Mouse (Mus musculus) limb, embryonic 10.5 days (tissue): ENCODE data around the gene Rpl21. TPM values are rescaled to one million over a fixed set of nuclear protein-coding genes. Genes with fewer than 3 reads are reported as not detected.

Experiments
- DNase-seq: peaks from one replicate; pipeline ENCODE4 v3.0.0-alpha.2; 2017; ENCODE audit warnings: low spot score
- H3K27ac ChIP-seq: fragments of 300-500 bp; sonication (generic); 2 replicates; pipeline ENCODE4 v1.5.1; 2016; ENCODE audit warnings: mild to moderate bottlenecking
- H3K27me3 ChIP-seq: fragments of 300-500 bp; sonication (generic); 2 replicates; pipeline ENCODE4 v1.6.1; 2016; ENCODE audit warnings: low read depth, mild to moderate bottlenecking; ENCODE audit not compliant: poor library complexity, severe bottlenecking
- H3K36me3 ChIP-seq: fragments of 300-500 bp; sonication (generic); 2 replicates; pipeline ENCODE4 v1.6.1; 2016; ENCODE audit warnings: mild to moderate bottlenecking, moderate library complexity
- H3K4me1 ChIP-seq: fragments of 300-500 bp; sonication (generic); 2 replicates; pipeline ENCODE4 v1.6.1; 2016
- H3K4me3 ChIP-seq: fragments of 300-500 bp; sonication (generic); 2 replicates; pipeline ENCODE4 v1.5.1; 2016; ENCODE audit warnings: mild to moderate bottlenecking, moderate library complexity
- H3K9me3 ChIP-seq: fragments of 300-500 bp; sonication (generic); replicated peaks from 2 replicates; pipeline ENCODE4 v1.6.1; 2016; ENCODE audit warnings: mild to moderate bottlenecking
- WGBS: fragments of 180-500 bp; shearing (Covaris S2); methylation state at CpG from one replicate; pipeline ENCODE4 v1.1.7; 2016; 5-methylcytosine and 5-hydroxymethylcytosine counted together
- polyA plus RNA-seq: library from polyadenylated mRNA; unstranded; fragments of >200 nt; fragmentation: Nextera tagmentation; extraction: Ambion mirVana; gene quantifications from 2 replicates; pipeline ENCODE4 v1.2.1, GENCODE M21; 2016

Gene Rpl21
- polyA plus RNA-seq, 1 experiment from 2014 or later, result 536 TPM

- Histone ChIP-seq H3K27ac (no peak overlapping the region), H3K4me3 (no peak overlapping the region), H3K9me3 (no peaks in the 10 kb centered on the region), H3K4me1 (peaks cover 18% of the 10 kb centered on the region; the same call in 1 of the 2 replicates), H3K27me3 (no peaks in the 10 kb centered on the region), H3K36me3 (no peaks in the 10 kb centered on the region)
- DNase-seq, result no peak
- 80% methylated on average over 8 of the region's 8 CpGs for WGBS
Measured at GRCm38 (mm10) chr5:146806004-146806430, 26.7 kb upstream of the Rpl21 start.

- Histone ChIP-seq H3K4me1 (peaks cover 18% of the 10 kb centered on the region; the same call in 1 of the 2 replicates), H3K4me3 (no peak overlapping the region), H3K9me3 (no peaks in the 10 kb centered on the region), H3K27me3 (no peaks in the 10 kb centered on the region), H3K27ac (no peak overlapping the region), H3K36me3 (no peaks in the 10 kb centered on the region)
- 73% methylated on average over 5 of the region's 5 CpGs for WGBS
- no peak for DNase-seq
Measured at GRCm38 (mm10) chr5:146809951-146810350, 22.7 kb upstream of the Rpl21 start.

GRCm38 (mm10) chr5:146812866-146813265, 19.8 kb upstream of the Rpl21 start:
- Histone ChIP-seq H3K4me1 (no peaks in the 10 kb centered on the region), H3K27ac (no peak overlapping the region), H3K36me3 (no peaks in the 10 kb centered on the region), H3K4me3 (no peak overlapping the region), H3K9me3 (no peaks in the 10 kb centered on the region), H3K27me3 (no peaks in the 10 kb centered on the region)
- WGBS, result 93% methylated on average over 5 of the region's 5 CpGs
- DNase-seq, result no peak

- Histone ChIP-seq H3K27me3 (no peaks in the 10 kb centered on the region), H3K27ac (no peak overlapping the region), H3K4me3 (no peak overlapping the region), H3K9me3 (no peaks in the 10 kb centered on the region), H3K4me1 (no peaks in the 10 kb centered on the region), H3K36me3 (no peaks in the 10 kb centered on the region)
- no peak for DNase-seq
- WGBS, result 86% methylated on average over 4 of the region's 4 CpGs
Measured at GRCm38 (mm10) chr5:146813421-146813820, 19.3 kb upstream of the Rpl21 start.

GRCm38 (mm10) chr5:146815394-146815793, 17.3 kb upstream of the Rpl21 start:
- Histone ChIP-seq H3K4me3 (no peak overlapping the region), H3K9me3 (no peaks in the 10 kb centered on the region), H3K27ac (no peak overlapping the region), H3K27me3 (no peaks in the 10 kb centered on the region), H3K36me3 (no peaks in the 10 kb centered on the region), H3K4me1 (0 out of 2 replicates have a peak, but pooled peaks cover 5% of the 10 kb centered on the region)
- DNase-seq, result no peak
- WGBS, result 81% methylated on average over 4 of the region's 4 CpGs

- H3K36me3 ChIP-seq, result no peaks in the 10 kb centered on the region
- no peaks in the 10 kb centered on the region for H3K9me3 ChIP-seq
- 0 out of 2 replicates have a peak, but pooled peaks cover 5% of the 10 kb centered on the region for H3K4me1 ChIP-seq
- H3K4me3 ChIP-seq, result no peak overlapping the region
- WGBS, result 89% methylated on average over 8 of the region's 8 CpGs
- no peak overlapping the region for H3K27ac ChIP-seq
- no peaks in the 10 kb centered on the region for H3K27me3 ChIP-seq
- no peak for DNase-seq
Measured at GRCm38 (mm10) chr5:146817583-146817982, 15.1 kb upstream of the Rpl21 start.

GRCm38 (mm10) chr5:146818906-146819623, 13.6 kb upstream of the Rpl21 start:
- Histone ChIP-seq H3K27me3 (no peaks in the 10 kb centered on the region), H3K36me3 (no peaks in the 10 kb centered on the region), H3K27ac (no peak overlapping the region), H3K9me3 (no peaks in the 10 kb centered on the region), H3K4me3 (no peak overlapping the region), H3K4me1 (0 out of 2 replicates have a peak, but pooled peaks cover 5% of the 10 kb centered on the region)
- WGBS, result 77% methylated on average over 8 of the region's 8 CpGs
- no peak for DNase-seq

- no peak for DNase-seq
Measured at GRCm38 (mm10) chr5:146823005-146823404, 9.7 kb upstream of the Rpl21 start.

GRCm38 (mm10) chr5:146829528-146829927, 3.2 kb upstream of the Rpl21 start:
- Histone ChIP-seq H3K27me3 (no peaks in the 10 kb centered on the region), H3K4me1 (peaks cover 25% of the 10 kb centered on the region), H3K36me3 (peaks cover 6% of the 10 kb centered on the region), H3K27ac (no peak overlapping the region), H3K4me3 (no peak overlapping the region), H3K9me3 (no peaks in the 10 kb centered on the region)
- WGBS, result 60% methylated on average over 8 of the region's 8 CpGs
- DNase-seq, result no peak

More at GRCm38 (mm10) chr5:146823005-146823404, 9.7 kb upstream of the Rpl21 start:
- Histone ChIP-seq H3K27me3 (no peaks in the 10 kb centered on the region), H3K9me3 (no peaks in the 10 kb centered on the region), H3K4me3 (no peak overlapping the region), H3K27ac (no peak overlapping the region), H3K36me3 (no peaks in the 10 kb centered on the region), H3K4me1 (peaks cover 12% of the 10 kb centered on the region)
- 94% methylated on average over 5 of the region's 5 CpGs for WGBS

- Histone ChIP-seq H3K4me3 (peak overlapping the region; percentile 98), H3K9me3 (no peaks in the 10 kb centered on the region), H3K27ac (peak overlapping the region; percentile 100), H3K36me3 (peaks cover 35% of the 10 kb centered on the region), H3K4me1 (peaks cover 21% of the 10 kb centered on the region), H3K27me3 (no peaks in the 10 kb centered on the region)
- DNase-seq, result no peak
- 53% methylated on average over 7 of the region's 7 CpGs for WGBS
Measured at GRCm38 (mm10) chr5:146832435-146832768, 288 bp upstream of the Rpl21 start.

GRCm38 (mm10) chr5:146833673-146834201, 1.0 kb downstream of the Rpl21 start:
- Histone ChIP-seq H3K36me3 (peaks cover 48% of the 10 kb centered on the region), H3K27ac (peak overlapping the region; percentile 100), H3K9me3 (no peaks in the 10 kb centered on the region), H3K4me1 (peaks cover 21% of the 10 kb centered on the region), H3K4me3 (peak overlapping the region; percentile 98), H3K27me3 (no peaks in the 10 kb centered on the region)
- WGBS, result 21% methylated on average over 8 of the region's 8 CpGs
- no peak for DNase-seq

- Histone ChIP-seq H3K4me1 (peaks cover 16% of the 10 kb centered on the region), H3K9me3 (no peaks in the 10 kb centered on the region), H3K27ac (no peak overlapping the region), H3K36me3 (peaks cover 59% of the 10 kb centered on the region), H3K4me3 (no peak overlapping the region), H3K27me3 (no peaks in the 10 kb centered on the region)
- WGBS, result 92% methylated on average over 8 of the region's 8 CpGs
- DNase-seq, result no peak
Measured at GRCm38 (mm10) chr5:146834959-146835358, 2.3 kb downstream of the Rpl21 start.

- no peak overlapping the region for H3K4me3 ChIP-seq
- 66% methylated on average over 7 of the region's 7 CpGs for WGBS
- H3K4me1 ChIP-seq, result peaks cover 7% of the 10 kb centered on the region
- no peak for DNase-seq
- H3K36me3 ChIP-seq, result peaks cover 59% of the 10 kb centered on the region
- H3K27ac ChIP-seq, result no peak overlapping the region
- H3K9me3 ChIP-seq, result no peaks in the 10 kb centered on the region
- no peaks in the 10 kb centered on the region for H3K27me3 ChIP-seq
Measured at GRCm38 (mm10) chr5:146837967-146838720, 5.5 kb downstream of the Rpl21 start.
